Mouse (Mus musculus) heart, adult 11 months (tissue): ENCODE measurements around the gene Hyou1.
A peak's percentile ranks its signal among the peaks of the same experiment; 100 is the strongest.
"Not testable (repeated sequence)": the region's sequence is repeated elsewhere in the genome, so short reads cannot be mapped to it uniquely, and the experiment has no call there.

Experiments used
- DNase-seq: peaks from one replicate; pipeline ENCODE4 v3.0.0; 2022

Hyou1 gene

DNA sequence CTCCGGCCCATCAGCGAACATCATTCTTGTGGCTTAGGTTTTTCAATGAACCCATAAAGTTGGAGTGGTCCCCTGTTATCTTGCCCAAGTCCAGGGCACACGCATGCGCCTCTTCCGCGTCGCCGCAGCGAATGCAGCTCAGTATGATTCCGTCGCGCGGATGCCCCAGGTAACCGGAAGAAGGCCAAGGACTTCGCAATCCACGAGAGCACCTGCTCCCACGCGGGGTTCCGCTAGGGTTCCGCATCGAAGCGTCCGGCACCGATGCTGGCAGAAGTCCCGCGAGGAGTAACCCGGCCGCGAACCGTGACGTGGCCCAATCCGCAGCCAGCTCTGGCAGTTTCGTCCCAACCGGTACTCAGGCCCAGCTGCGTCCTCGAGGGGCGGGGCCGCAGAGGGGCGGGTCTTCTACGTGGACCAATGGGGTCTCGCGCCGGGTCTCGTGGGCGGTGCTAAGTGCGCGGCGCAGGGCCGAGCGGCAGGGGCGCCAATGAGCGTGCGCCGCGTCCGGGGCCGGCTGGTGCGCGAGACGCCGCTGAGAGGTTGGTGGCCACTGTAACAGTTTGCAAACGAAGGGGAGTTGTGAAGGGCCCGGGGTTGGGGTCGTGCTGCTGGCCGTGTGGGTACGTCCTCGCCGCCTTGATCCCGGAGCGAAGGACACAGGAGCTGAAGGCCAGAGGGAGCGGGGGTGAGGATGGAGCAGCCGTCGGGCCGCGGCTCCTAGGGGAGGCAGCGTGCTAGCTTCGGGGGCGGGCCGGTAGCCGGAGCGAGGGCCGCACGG, at the start of gene Hyou1:
Hyou1 (plus strand) TSS at position 437 of the 781 bp plus-strand sequence.
- DNase-seq, result peak; percentile 100

DNA sequence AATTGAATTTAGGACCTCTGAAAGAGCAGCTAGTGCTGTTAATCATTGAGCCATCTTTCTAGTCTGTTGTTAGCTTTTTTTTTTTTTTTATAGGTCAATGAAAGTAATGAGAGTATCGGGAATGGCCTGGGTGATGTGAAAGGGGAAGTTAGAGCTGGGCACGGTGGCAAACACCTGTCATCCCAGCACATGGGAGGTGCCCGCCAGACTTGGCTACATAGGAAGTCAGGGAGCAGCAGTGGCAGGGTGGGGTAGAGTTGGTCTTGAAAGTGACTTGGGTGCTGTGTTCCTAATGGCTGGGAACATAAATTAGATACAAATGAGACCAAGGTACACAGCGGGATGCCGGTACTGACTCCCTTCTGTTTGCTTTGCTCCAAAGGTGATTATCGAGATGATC, 48.6 kb upstream of the Hyou1 start:
- no peak for DNase-seq

DNA sequence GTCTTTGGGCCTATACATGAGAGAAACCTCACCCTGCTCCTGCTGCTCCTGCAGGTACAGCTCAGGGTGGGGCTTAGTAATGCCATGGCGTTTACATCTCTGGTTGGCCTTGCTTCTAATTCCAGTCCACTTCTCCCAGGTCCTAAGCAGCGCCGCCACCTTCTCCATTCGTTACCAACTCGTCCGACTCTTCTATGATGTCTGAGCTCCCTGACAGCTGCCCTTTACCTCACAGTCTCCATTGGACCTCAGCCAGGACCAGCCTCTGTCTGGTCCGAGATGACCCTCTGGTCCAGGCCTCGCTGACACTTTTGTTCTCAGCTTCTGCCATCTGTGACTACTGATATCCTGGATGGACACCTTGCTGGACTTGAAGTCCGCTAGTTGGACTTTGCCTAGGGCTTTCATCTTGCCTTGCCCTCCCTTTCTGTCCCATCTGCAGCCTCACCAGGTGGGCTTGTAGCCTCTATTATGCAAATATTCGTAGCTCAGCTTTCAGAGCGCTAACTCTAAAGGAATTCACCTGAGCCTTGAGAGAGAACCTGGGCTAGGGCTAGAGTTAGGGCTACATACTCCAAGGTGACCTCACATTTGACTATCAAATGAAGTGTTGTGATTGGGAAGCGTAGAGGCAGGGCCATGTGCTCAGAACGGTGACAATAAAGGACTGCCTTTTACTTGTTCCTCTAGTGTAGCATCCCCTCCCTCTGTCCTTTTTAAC, 46.2 kb upstream of the Hyou1 start:
- DNase-seq, result no peak

DNA sequence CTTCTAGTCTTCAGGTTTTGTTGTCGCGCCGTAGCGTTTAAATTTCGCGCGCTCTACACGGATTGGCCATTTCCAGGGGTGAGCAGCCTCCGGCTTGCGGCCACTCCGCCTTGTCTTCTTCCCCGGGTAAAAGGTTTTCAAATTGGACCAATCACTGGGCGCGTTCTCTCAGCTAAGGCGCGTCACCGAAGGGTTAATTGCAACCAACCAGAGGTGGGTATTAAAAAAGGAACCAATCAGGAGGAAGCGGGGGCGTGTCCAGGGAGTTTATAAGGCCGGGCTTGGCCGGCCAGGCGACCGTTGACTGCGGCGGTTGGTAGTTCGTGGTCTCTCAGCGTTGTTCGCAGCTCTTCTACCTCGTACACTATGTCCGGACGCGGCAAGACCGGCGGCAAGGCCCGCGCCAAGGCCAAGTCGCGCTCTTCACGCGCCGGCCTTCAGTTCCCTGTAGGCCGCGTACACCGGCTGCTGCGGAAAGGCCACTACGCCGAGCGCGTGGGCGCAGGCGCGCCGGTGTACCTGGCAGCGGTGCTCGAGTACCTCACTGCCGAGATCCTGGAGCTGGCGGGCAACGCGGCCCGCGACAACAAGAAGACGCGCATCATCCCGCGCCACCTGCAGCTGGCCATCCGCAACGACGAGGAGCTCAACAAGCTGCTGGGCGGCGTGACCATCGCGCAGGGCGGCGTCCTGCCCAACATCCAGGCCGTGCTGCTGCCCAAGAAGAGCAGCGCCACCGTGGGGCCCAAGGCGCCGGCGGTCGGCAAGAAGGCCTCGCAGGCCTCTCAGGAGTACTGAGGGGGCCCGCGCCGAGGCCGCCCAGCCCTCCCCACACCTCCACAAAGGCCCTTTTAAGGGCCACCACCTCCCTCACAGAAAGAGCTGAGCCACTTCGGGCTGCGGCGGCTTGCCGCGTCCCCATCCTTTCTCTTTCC, 44.6 kb upstream of the Hyou1 start, which contains the start of gene H2afx:
H2afx (plus strand) TSS at position 299 of the 935 bp plus-strand sequence.
- peak; percentile 100 for DNase-seq

DNA sequence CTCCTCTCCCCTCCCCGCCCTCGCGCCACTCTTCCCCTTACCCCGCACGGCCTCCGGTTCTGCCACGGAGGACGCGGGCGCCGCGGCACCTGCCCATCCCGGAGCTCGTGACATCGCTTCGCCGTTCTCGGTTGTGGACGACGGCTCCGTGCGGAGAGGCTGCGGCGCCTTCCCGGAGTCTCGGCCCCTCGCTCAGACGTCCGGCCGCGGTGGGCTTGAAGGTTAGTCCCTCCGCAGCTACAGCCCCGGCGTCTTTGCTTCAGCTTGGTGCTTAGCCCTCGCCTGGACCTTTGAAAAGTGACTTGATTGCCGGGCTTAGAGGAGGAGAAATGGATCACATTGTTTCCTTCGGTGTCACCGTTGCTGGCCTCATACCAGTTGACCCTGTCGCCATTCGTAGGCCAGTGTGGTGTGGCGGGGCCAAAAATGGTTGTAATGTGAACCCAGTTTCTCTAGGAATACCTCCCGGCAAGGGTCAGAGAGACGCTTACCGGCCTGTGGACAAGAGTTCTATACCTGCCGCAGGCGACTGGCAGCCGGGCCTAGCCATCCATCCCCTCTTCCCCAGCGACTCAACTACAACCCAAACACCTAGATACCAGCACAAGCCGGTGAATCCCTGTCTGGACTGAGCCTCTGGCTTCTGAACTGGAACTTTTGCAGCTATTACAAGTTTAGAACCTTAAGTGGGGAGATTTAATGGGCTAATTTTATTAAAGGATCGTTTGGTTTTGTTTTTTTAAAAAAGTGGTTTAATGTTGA, 43.8 kb upstream of the Hyou1 start:
- DNase-seq, result peak; percentile 93

DNA sequence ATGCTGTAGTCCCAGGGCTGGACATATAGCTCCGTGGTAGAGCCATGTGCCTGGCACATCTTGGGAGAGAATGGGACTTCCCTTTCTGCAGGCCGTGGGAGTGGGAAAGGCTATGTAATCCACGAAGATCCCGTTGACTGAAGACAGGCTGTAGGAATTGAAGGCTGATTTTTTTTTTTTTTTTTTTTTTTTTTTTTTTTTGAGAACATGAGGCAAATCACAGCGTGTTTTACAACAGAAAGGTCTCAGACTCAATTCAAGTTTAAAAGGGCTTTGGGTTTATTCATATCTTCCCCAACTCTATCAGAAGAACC, 43.2 kb upstream of the Hyou1 start:
- DNase-seq, result no peak

DNA sequence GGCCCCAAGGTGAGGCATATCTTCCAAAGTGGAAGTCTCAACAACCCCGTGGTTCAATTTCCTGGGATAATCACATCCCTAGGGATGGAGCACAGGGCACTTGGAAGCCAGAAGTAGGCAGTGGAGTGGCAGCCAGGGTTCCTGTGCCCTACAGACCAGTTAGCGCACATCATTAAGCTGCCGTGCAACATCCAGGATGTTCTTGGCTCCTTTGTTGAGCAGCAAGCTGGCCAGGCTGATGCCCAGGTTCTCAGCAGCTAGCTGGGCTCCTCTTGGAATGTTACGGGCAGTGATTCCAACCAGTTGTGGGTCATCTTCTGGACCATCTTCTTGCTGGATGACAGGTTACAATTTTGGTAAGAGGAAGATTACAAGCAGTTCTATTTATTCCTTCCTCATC, 42.8 kb upstream of the Hyou1 start:
- DNase-seq, result not testable (repeated sequence)

DNA sequence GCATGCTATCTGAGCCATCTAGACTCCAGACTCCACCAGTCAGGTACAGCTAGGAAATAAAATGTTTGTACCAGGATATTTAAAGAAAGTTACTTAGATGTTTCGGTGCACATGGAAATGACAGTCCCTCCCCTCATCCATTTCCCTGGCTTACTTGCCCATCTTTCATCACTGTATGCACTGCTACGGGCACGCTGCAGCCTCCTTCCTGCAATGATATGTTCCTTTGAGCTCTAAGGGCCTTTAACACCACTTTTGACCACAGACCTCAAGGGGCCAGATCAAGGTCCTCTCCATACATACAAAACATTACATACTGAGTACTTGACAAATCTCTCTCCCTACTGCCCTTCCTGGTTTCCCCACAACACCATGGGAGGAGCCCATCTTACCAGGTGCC, 42.3 kb upstream of the Hyou1 start:
- no peak for DNase-seq

DNA sequence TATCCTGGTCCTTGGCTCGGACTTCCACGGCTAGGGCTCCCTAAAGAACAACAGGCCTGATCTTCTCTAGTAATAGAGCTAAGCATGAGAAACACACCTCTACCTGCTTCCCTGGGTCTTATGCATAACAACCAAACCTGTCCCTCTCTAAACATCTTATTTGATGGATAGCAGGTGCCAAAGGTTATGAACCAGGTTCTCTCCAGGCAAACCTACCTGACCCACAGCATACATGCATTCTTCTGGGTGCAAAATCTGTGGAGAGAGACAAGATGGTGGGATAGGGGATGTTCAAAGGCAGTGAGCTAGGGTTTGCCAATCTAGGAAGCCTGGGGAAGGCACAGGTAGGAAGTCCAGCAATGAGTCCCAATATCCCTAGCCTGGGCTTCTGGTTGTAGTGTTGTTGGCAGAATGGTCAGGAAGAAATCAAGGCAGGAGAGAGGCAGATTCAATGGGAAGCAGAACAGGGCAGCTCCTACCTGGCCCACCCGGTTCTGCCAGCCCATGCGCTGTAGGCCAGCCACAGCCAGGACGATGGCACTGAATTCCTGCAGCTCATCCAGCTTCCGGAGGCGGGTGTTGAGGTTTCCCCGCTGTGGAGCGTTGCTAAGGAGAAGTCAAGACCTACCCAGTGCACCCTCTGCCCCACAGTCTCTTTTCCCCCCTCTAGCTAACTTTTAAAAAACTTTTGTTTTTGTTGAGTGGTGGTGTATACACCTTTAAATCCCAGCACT, 41.7 kb upstream of the Hyou1 start:
- no peak for DNase-seq

DNA sequence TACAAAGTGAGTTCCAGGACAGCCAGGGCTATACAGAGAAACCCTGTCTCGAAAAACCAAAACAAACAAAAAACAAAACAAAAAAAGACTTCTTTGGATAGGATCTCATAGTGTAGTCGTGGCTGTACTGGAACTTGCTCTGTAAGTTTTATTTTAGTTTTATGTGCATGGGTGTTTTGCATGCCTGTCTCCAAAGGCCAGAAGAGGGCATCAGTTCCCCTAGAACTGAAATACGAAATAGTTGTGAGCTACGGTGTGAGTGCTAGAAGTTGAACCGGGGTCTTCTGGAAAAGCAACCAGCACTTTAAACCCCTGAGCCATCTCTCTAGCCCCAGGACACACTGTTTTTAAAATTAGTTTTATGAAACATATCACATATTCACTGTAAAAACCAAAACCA, 40.7 kb upstream of the Hyou1 start:
- DNase-seq, result no peak

DNA sequence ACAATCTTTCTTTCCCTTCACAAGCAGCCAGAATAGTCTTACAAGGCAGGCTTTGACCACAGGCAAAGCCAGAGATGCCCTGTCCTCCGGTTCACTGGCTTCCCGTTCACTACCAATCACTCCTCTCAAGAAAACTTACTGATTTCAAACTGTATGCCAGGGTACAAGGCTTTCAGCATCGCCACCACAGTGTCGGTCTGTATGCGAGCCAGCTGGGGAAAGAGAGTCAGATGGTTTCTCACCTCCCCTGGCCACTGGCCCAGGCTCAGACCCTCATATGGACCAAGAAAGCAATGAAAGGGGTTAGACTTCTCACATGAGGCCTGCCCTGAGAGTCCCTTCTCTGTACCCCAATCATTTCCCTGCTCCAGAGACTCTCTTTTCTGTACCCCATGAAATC, 37.8 kb upstream of the Hyou1 start:
- peak; percentile 84 for DNase-seq

DNA sequence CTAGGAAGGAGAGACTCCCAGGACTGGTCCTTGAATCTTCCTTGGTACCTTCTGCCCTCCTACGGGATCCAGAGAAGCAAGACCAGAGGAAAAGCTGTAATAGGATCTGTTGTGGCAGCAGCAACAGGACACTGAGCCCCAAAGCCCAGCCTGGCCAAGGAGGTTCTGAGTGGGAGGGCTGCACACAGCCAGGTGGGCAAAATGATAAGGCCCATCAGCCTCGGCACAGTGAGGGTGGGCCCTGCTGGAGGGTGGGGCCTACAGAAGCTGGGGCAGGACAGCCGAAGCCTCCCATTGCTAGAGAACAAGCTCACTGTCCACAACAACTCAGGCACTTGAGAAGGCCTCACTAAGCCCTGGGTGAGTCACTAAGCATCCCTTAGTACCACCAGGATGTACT, 37.1 kb upstream of the Hyou1 start:
- peak; percentile 85 for DNase-seq

DNA sequence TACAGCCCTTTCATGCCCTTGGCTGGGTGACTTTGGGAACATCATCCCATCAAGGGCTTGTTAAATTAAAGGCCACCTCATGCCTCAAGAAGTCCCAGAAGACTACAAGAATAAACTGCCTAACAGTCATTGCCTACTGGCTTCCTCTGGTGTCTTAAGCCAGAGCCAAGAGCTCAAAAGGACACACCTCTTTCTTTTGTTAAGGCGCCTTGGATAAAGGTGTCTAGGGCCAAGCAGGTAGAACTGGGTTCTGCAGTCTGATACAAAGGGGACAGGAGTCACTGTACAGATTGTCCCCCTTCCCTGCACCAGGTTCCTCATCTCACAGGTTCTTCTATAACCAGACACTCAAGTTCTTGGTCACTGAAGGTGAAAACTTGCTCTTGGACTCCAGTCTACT, 36.7 kb upstream of the Hyou1 start:
- peak; percentile 85 for DNase-seq

DNA sequence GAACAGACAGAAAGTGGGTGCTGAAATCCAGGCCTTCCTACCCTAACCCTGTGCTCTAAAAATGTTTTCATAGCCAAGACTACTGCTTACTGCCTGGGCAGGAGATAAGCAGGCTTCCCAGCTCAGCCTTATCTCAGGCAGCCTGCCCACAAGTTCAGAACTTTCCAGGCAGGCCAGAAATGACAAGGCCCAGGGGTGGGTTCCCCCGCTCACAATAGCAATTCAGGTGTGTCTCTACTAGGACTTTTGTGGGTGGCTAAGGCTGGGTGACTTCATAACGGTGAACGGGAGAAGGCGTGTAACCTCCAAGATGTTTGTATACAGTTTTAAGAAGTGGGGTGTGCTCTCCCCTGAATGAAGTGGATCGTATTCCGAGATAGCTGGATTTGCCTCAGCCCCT, 36.0 kb upstream of the Hyou1 start:
- DNase-seq, result peak; percentile 96

DNA sequence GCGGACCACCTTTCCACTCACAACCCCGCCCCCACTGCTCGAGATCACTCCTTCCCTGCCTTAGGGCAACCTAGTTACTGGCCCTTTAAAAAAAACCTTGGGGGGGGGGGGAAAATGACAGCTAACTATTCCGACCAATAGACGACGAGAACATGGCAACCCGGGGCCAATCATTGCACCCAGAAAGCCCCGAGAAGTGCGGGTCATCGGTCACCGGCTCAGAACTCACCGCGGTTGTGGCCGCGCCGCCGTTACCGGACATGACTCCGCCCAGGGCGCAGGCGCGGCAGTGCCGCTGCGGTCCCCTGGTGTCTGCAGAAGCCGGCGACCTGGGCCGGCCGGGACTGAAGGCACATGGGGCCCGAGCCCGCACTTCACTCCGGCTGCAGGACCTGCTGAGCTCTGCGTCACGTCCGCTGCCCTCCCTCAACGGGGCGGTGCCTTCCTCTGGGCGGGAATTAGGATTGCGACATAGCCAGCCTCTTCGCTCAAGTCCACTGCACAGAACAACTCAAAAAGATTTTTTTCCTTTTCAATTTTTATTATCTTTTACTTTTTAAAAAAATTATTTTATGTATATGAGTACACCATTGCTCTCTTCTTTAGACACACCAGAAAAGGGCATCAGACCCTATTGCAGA, 35.4 kb upstream of the Hyou1 start, which contains the start of gene Hmbs:
Hmbs (minus strand) TSS at position 448 of the 641 bp plus-strand sequence.
- DNase-seq, result peak; percentile 99

DNA sequence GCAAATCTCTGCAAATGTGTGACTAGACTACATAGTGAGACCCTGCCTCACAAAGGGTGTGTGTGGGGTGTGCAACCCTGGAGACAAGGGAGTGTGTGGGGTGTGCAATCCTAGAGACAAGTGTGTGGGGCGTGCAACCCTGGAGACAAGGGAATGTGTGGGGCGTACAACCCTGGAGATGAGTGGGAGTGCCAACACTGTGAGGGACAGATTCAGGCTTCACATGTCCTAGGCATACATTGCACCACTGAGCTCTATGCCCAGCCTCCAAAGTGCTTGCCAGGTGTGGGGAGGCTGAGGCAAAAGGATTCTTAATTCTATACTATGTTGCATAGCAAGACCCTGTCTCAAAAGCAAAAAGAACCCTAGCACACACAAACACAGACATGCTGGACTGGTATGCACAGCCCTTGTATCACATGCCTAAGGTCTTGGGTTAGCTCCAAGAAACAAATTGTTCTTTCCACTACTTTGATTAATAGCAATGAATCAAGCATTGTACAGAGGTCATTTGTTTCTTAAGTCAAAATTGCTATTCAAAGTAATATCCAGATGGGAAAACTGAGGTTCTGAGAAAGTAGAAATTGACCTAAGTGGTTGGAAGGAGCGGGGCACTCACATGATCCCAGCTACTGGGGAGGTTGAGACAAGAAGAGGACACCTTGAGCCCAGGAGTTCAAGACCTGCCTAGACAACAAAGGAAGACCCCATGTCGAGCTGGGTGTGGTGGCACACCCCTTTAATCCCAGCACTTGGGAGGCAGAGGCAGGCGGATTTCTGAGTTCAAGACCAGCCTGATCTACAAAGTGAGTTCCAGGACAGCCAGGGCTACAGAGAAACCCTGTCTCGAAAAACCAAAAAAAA, 33.5 kb upstream of the Hyou1 start:
- DNase-seq, result peak; percentile 88

DNA sequence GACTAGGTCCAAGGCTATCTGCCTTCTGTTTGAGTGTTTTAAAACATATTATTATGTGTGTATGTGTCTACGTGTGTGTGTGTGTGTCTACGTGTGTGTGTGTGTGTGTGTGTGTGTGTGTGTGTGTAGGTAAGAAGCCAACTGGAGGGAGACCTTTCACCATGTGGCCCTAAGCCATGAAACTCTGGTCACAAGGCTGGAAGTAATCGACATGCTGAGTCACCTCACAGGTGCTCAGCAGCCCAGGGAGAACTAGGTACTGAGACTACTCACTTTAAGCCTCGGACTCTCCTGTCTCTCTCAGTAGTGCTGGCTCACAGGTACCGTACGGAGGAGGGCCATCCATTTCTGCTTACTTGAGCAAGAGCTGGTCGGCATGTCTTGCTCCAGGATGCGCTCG, 32.1 kb upstream of the Hyou1 start:
- DNase-seq, result no peak

DNA sequence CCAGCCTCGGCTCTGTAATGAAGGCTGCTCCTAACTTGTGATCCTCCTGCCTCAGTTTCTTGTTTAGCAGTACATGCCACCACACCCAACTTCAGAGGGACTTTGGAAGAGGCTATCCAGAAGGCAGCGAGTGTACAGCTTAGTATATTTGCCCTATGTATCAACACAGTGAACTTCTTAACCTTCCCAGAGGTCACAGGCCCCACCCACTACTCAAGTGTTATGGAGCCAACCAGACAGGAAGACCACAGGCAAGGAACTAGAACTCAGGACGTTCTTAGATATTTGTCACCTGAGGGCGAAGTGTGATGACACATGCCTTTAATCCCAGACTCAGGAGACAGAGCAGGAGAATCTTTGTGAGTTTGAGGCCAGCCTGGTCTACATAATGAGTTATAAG, 31.7 kb upstream of the Hyou1 start:
- peak; percentile 80 for DNase-seq

DNA sequence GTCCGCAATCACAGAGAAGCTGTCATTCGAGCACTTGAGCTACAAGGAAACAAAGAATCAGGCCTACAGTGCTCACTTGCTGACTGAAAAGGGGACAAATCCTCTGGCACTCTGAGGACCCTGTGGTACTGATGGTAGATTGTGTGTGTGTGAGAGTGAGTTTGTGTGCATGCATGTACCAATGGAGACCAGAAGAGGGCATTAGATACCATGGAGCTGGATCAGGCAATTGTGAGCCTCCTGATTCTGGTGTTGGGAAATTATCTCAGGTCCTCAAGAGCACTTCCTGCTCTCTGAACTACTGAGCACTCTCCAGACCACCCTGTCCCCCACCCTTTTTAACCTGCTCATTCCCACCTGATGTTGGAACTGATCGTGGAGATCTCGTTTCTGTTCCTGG, 30.7 kb upstream of the Hyou1 start:
- DNase-seq, result no peak

DNA sequence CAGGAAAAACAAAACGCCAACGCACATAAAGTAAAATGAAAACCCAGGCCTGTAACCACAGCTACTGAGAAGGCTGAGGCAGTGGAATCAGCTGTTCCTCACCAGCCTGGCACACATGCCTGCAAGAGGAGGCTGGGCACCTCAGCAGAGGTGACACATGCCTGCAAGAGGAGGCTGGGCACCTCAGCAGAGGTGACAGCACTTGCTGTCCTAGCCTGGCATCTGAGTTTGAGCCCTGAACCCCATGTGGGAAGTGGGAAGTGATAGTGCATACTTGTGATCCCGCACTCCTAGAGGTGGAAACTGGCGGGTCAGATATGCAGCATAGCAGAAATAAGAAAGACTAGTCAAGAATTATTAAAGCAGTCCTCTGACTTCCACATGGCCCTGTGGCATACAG, 27.9 kb upstream of the Hyou1 start:
- DNase-seq, result peak; percentile 88
